Mouse (Mus musculus) myocyte (in vitro differentiated cells): Measurements from ENCODE around the gene Hoxb4.

Experiments used
- CEBPB ChIP-seq: IDR thresholded peaks from 2 replicates; pipeline ENCODE4 v1.6.1; 2011; ENCODE audit warnings: mild to moderate bottlenecking, moderate library complexity; ENCODE audit not compliant: poor library complexity, insufficient read depth, severe bottlenecking
- E2F4 ChIP-seq: IDR thresholded peaks from one replicate; pipeline ENCODE4 v1.6.1; 2011; ENCODE audit warnings: mild to moderate bottlenecking, control low read depth, moderate library complexity; ENCODE audit not compliant: insufficient read depth
- MAX ChIP-seq: IDR thresholded peaks from one replicate; pipeline ENCODE4 v1.6.1; 2011; ENCODE audit warnings: low read depth, mild to moderate bottlenecking, control low read depth
- POLR2A ChIP-seq: IDR thresholded peaks from one replicate; pipeline ENCODE4 v1.6.1; 2011; ENCODE audit warnings: low read depth, mild to moderate bottlenecking, control low read depth, moderate library complexity; ENCODE audit not compliant: insufficient read length
- POLR2AphosphoS2 ChIP-seq: IDR thresholded peaks from one replicate; pipeline ENCODE4 v1.6.1; 2011; ENCODE audit warnings: low read depth, control low read depth; ENCODE audit not compliant: insufficient read length
- SRF ChIP-seq: IDR thresholded peaks from one replicate; pipeline ENCODE4 v1.6.1; 2011; ENCODE audit warnings: low read depth; ENCODE audit not compliant: control insufficient read depth, insufficient read length
- USF1 ChIP-seq: IDR thresholded peaks from one replicate; pipeline ENCODE4 v1.6.1; 2011; ENCODE audit warnings: low read depth, mild to moderate bottlenecking, control low read depth, moderate library complexity

DNA sequence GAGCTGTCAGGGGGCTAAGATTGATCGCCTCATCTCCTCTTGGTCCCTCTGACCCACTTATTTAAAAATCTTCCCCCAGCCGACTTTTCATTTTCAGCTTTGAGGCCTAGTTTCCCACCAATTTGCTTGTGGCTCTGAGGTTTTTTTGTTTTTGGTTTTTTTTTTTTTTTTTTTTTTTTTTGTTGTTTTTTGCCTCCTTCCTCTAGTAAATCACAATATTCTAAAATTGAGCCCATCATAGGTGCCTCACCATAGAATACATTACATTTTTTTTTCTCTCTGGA is 32.2 kb downstream of the Hoxb4 start, which contains the start of gene Hoxb2:
- TF ChIP-seq POLR2A: no peak
- TF ChIP-seq SRF: no peak
- TF ChIP-seq CEBPB: no peak
- TF ChIP-seq POLR2AphosphoS2: no peak
- no peak for TF ChIP-seq E2F4
- no peak for TF ChIP-seq MAX
- TF ChIP-seq USF1: no peak
